Mouse (Mus musculus) kidney, adult 2 months (tissue): ENCODE results near the gene Rcl1.

Source experiments
- CTCF ChIP-seq: fragments of 200-500 bp; conservative IDR thresholded peaks from 2 replicates; pipeline ENCODE4 v1.5.1; 2011; ENCODE audit warnings: low read depth, mild to moderate bottlenecking, control low read depth, low read length, moderate library complexity, mixed read lengths; ENCODE audit not compliant: insufficient read depth, insufficient read length
- POLR2A ChIP-seq: fragments of 200-500 bp; IDR thresholded peaks from one replicate; pipeline ENCODE4 v1.6.1; 2011; ENCODE audit warnings: low read depth, low read length, control low read depth

DNA sequence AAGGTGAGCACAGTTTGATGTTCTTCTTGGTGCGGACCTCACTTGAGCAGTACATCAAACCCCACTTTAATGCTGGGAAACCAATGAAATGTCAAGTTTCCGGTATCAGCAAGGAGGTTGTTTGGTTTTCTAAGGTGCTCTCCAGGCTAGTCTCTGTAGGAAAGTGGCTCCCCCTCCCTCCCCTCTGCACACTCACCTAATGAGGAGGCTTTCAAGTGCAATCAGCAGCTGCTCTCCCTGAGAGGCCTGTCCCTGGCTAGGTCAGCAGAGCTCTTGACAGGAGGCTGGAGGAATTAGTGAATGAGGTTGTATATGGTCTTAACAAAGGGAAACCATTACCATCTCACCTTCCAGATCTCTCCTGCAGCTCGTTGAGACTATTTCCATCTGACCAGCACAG lies 54.4 kb downstream of the Rcl1 start:
- no peak for TF ChIP-seq CTCF
- no peak for TF ChIP-seq POLR2A
